Mouse (Mus musculus): ENCODE data around the gene AY074887. TPM values are rescaled to one million over a fixed set of nuclear protein-coding genes. Genes with fewer than 3 reads are reported as not detected.

AY074887 gene
- not detected in 2 replicates for total RNA-seq (2014; rRNA removed)
- polyA plus RNA-seq (2015; fragmentation: Nextera tagmentation; extraction: Ambion mirVana): 0.53 and 1.2 TPM in 2 replicates

- peaks cover 8% of the 10 kb centered on the region; the same call in 1 of the 2 replicates for H3K4me1 ChIP-seq (ENCODE audit: insufficient read depth, low read length)
- no peak; the same call in 1 of the 2 replicates for TF ChIP-seq CTCF (IDR thresholded peaks at IDR 0.05)
- peak within 1 kb of the TSS; percentile 81 for H3K4me3 ChIP-seq (ENCODE audit: low read depth, low read length)
- no peaks in the 10 kb centered on the region for H3K9me3 ChIP-seq (ENCODE audit: low read length)
- H3K9ac ChIP-seq (replicated peaks; ENCODE audit: low read length, poor library complexity, severe bottlenecking): peak within 1 kb of the TSS; percentile 77
- DNase-seq (ENCODE audit: low spot score) (peak; percentile 95), ATAC-seq (ENCODE audit: low FRiP score) (peak; percentile 99)
- whole genome bisulfite sequencing: under 1% methylated on average over 60 of the region's 65 CpGs
- no peaks in the 10 kb centered on the region for H3K27me3 ChIP-seq (ENCODE audit: insufficient read depth, low read length)
- H3K4me2 ChIP-seq (ENCODE audit: low read depth, low read length, poor library complexity, severe bottlenecking): peak within 1 kb of the TSS; percentile 56
- peaks cover 19% of the 10 kb centered on the region for H3K36me3 ChIP-seq (ENCODE audit: insufficient read depth, low read length)
- peak within 1 kb of the TSS; percentile 92 for H3K27ac ChIP-seq (ENCODE audit: low read depth, low read length)
These were observed at the start of gene AY074887, which contains the start of gene Psma4 for GRCm38 (mm10) chr9:54950575-54951321. Gene AY074887, minus strand, starts transcription at chr9:54950998. Gene Psma4, plus strand, starts transcription at chr9:54950790.

GRCm38 (mm10) chr9:54995645-54996044 is 44.8 kb upstream of the AY074887 start:
- H3K4me3 ChIP-seq (ENCODE audit: low read depth, low read length): no peak overlapping the region
- no peaks in the 10 kb centered on the region for H3K27me3 ChIP-seq (ENCODE audit: insufficient read depth, low read length)
- no peaks in the 10 kb centered on the region for H3K9me3 ChIP-seq (ENCODE audit: low read length)
- no peak overlapping the region for H3K27ac ChIP-seq (ENCODE audit: low read depth, low read length)
- DNase-seq (ENCODE audit: low spot score): no peak
- no peak overlapping the region for H3K4me2 ChIP-seq (ENCODE audit: low read depth, low read length, poor library complexity, severe bottlenecking)
- no peak for TF ChIP-seq CTCF (IDR thresholded peaks at IDR 0.05)
- no peaks in the 10 kb centered on the region for H3K4me1 ChIP-seq (ENCODE audit: insufficient read depth, low read length)
- ATAC-seq (ENCODE audit: low FRiP score): no peak
- H3K36me3 ChIP-seq (ENCODE audit: insufficient read depth, low read length): no peaks in the 10 kb centered on the region
- no peak overlapping the region for H3K9ac ChIP-seq (replicated peaks; ENCODE audit: low read length, poor library complexity, severe bottlenecking)
- 78% methylated on average over 3 of the region's 3 CpGs for WGBS

GRCm38 (mm10) chr9:54994381-54994780 is 43.6 kb upstream of the AY074887 start:
- Histone ChIP-seq H3K4me3 (ENCODE audit: low read depth, low read length) (no peak overlapping the region), H3K27ac (ENCODE audit: low read depth, low read length) (no peak overlapping the region), H3K9ac (replicated peaks; ENCODE audit: low read length, poor library complexity, severe bottlenecking) (no peak overlapping the region), H3K4me1 (ENCODE audit: insufficient read depth, low read length) (no peaks in the 10 kb centered on the region), H3K36me3 (ENCODE audit: insufficient read depth, low read length) (no peaks in the 10 kb centered on the region), H3K4me2 (ENCODE audit: low read depth, low read length, poor library complexity, severe bottlenecking) (no peak overlapping the region), H3K9me3 (ENCODE audit: low read length) (no peaks in the 10 kb centered on the region), H3K27me3 (ENCODE audit: insufficient read depth, low read length) (no peaks in the 10 kb centered on the region)
- DNase-seq (ENCODE audit: low spot score) (no peak), ATAC-seq (ENCODE audit: low FRiP score) (no peak)
- WGBS: 46% methylated on average over 3 of the region's 3 CpGs
- no peak for TF ChIP-seq CTCF (IDR thresholded peaks at IDR 0.05)

- 83% methylated on average over 3 of the region's 3 CpGs for WGBS
- H3K4me3 ChIP-seq (ENCODE audit: low read depth, low read length): no peak overlapping the region
- H3K9me3 ChIP-seq (ENCODE audit: low read length): no peaks in the 10 kb centered on the region
- no peaks in the 10 kb centered on the region for H3K36me3 ChIP-seq (ENCODE audit: insufficient read depth, low read length)
- TF ChIP-seq CTCF (IDR thresholded peaks at IDR 0.05): no peak
- no peak overlapping the region for H3K4me2 ChIP-seq (ENCODE audit: low read depth, low read length, poor library complexity, severe bottlenecking)
- ATAC-seq (ENCODE audit: low FRiP score) (no peak), DNase-seq (ENCODE audit: low spot score) (no peak)
- H3K9ac ChIP-seq (replicated peaks; ENCODE audit: low read length, poor library complexity, severe bottlenecking): no peak overlapping the region
- no peaks in the 10 kb centered on the region for H3K27me3 ChIP-seq (ENCODE audit: insufficient read depth, low read length)
- no peak overlapping the region for H3K27ac ChIP-seq (ENCODE audit: low read depth, low read length)
- H3K4me1 ChIP-seq (ENCODE audit: insufficient read depth, low read length): no peaks in the 10 kb centered on the region
These were observed 39.6 kb upstream of the AY074887 start for GRCm38 (mm10) chr9:54990362-54990761.

GRCm38 (mm10) chr9:54982401-54982800 is 31.6 kb upstream of the AY074887 start:
- peaks cover 6% of the 10 kb centered on the region; the same call in 1 of the 2 replicates for H3K4me1 ChIP-seq (ENCODE audit: insufficient read depth, low read length)
- no peak for TF ChIP-seq CTCF (IDR thresholded peaks at IDR 0.05)
- H3K9ac ChIP-seq (replicated peaks; ENCODE audit: low read length, poor library complexity, severe bottlenecking): no peak overlapping the region
- no peaks in the 10 kb centered on the region for H3K36me3 ChIP-seq (ENCODE audit: insufficient read depth, low read length)
- ATAC-seq (ENCODE audit: low FRiP score): no peak
- H3K9me3 ChIP-seq (ENCODE audit: low read length): no peaks in the 10 kb centered on the region
- H3K4me2 ChIP-seq (ENCODE audit: low read depth, low read length, poor library complexity, severe bottlenecking): peak overlapping the region; percentile 91
- peak overlapping the region; percentile 59 for H3K4me3 ChIP-seq (ENCODE audit: low read depth, low read length)
- H3K27ac ChIP-seq (ENCODE audit: low read depth, low read length): no peak overlapping the region
- H3K27me3 ChIP-seq (ENCODE audit: insufficient read depth, low read length): peaks cover 9% of the 10 kb centered on the region
- 12% methylated on average over 7 of the region's 7 CpGs for WGBS
- no peak for DNase-seq (ENCODE audit: low spot score)
